Mouse (Mus musculus) midbrain, embryonic 11.5 days (tissue): ENCODE data around the gene Rrp1b. TPM values are rescaled to one million over a fixed set of nuclear protein-coding genes. Genes with fewer than 3 reads are reported as not detected.
"Not testable (repeated sequence)": the region's sequence is repeated elsewhere in the genome, so short reads cannot be mapped to it uniquely, and the experiment has no call there.

ENCODE experiments used
- ATAC-seq: fragments of 200-750 bp; cut with Nextera tagmentation; 2 replicates; pipeline ENCODE4 v1.8.0; 2017; ENCODE audit warnings: moderate TSS enrichment, moderate library complexity; ENCODE audit not compliant: low FRiP score
- DNase-seq: peaks from one replicate; pipeline ENCODE4 v3.0.0; 2015; ENCODE audit warnings: low spot score; ENCODE audit errors: missing footprints
- H3K27ac ChIP-seq: fragments of 300-500 bp; sonication (generic); 2 replicates; pipeline ENCODE4 v1.5.1; 2014; ENCODE audit warnings: low read depth, low read length
- H3K27me3 ChIP-seq: fragments of 300-500 bp; sonication (generic); 2 replicates; pipeline ENCODE4 v1.6.1; 2014; ENCODE audit warnings: mild to moderate bottlenecking, low read length, moderate library complexity, mixed read lengths; ENCODE audit not compliant: control insufficient read depth, insufficient read depth
- H3K36me3 ChIP-seq: fragments of 300-500 bp; sonication (generic); 2 replicates; pipeline ENCODE4 v1.6.1; 2014; ENCODE audit warnings: mild to moderate bottlenecking, low read length, moderate library complexity, mixed read lengths; ENCODE audit not compliant: control insufficient read depth, insufficient read depth
- H3K4me1 ChIP-seq: fragments of 300-500 bp; sonication (generic); 2 replicates; pipeline ENCODE4 v1.6.1; 2014; ENCODE audit warnings: low read length; ENCODE audit not compliant: control insufficient read depth, insufficient read depth
- H3K4me2 ChIP-seq: fragments of 300-500 bp; sonication (generic); 2 replicates; pipeline ENCODE4 v1.6.1; 2014; ENCODE audit warnings: mild to moderate bottlenecking, moderate library complexity
- H3K4me3 ChIP-seq: fragments of 300-500 bp; sonication (generic); 2 replicates; pipeline ENCODE4 v1.5.1; 2014; ENCODE audit warnings: low read depth, low read length
- H3K9ac ChIP-seq: fragments of 300-500 bp; sonication (generic); 2 replicates; pipeline ENCODE4 v1.6.1; 2014; ENCODE audit warnings: low read length
- H3K9me3 ChIP-seq: fragments of 300-500 bp; sonication (generic); 2 replicates; pipeline ENCODE4 v1.6.1; 2016; ENCODE audit warnings: low read length; ENCODE audit not compliant: control insufficient read depth
- WGBS: fragments of 180-500 bp; shearing (Covaris S2); extraction: QIAGEN DNeasy Blood & Tissue Kit; methylation state at CpG from one replicate; pipeline ENCODE4 v1.1.7; 2014; 5-methylcytosine and 5-hydroxymethylcytosine counted together
- polyA plus RNA-seq: library from polyadenylated mRNA; unstranded; fragments of >200 nt; fragmentation: Nextera tagmentation; extraction: Ambion mirVana; gene quantifications from 2 replicates; pipeline ENCODE4 v1.2.1, GENCODE M21; 2014

The Rrp1b gene
- polyA plus RNA-seq, 1 experiment from 2014 or later, result 51.2 TPM

DNA sequence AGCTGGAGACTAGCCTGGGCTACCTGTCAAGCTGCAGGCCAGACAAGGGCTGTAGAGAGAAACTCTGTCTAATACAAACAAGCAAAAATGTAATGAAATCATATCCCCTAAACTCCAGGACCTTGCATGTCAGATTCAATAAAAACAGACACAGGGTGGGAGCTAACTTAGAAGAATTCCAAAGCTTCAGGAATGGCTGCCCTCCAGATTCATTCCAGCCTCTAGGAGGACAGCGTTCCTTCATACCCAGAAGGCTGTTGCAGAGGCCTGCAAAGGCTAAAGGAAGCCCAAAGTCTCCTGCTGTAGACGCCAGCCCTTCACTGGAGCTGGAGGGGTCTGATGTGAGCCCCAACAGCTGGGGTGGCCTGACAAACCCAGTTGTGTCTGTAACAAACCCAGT lies 70.5 kb downstream of the Rrp1b start:
- ATAC-seq (no peak), DNase-seq (no peak)
- H3K4me1 ChIP-seq, result no peaks in the 10 kb centered on the region
- H3K27me3 ChIP-seq, result no peaks in the 10 kb centered on the region
- no peak overlapping the region for H3K27ac ChIP-seq
- H3K36me3 ChIP-seq, result no peaks in the 10 kb centered on the region
- WGBS, result 81% methylated on average over 2 of the region's 2 CpGs
- no peak overlapping the region for H3K9ac ChIP-seq
- H3K4me3 ChIP-seq, result no peak overlapping the region
- no peak overlapping the region for H3K4me2 ChIP-seq
- H3K9me3 ChIP-seq, result no peaks in the 10 kb centered on the region

DNA sequence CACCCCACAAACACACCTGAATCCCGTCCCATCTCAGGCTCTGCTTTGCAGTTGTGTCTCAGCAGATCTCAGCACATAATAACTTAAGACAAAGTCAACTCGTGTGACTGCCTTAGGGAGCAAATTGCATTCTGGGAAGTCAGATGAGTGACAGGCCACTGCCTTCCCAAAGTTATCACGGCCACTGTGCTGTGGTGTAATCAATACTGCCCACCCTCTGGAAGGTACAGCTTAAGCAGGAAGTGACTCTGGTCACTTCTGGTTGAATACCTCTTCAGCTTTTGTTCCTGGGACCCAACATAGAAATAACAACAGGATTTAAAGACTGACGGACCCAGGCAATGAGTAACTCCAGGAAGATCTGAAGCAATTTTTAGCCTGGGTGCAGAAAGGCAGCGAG lies 72.0 kb downstream of the Rrp1b start:
- Histone ChIP-seq H3K27me3 (peaks cover 1% of the 10 kb centered on the region; the same call in 1 of the 2 replicates), H3K27ac (no peak overlapping the region), H3K4me2 (no peak overlapping the region), H3K4me3 (no peak overlapping the region), H3K9me3 (no peaks in the 10 kb centered on the region), H3K36me3 (no peaks in the 10 kb centered on the region), H3K4me1 (no peaks in the 10 kb centered on the region), H3K9ac (no peak overlapping the region)
- 68% methylated on average over 5 of the region's 5 CpGs for WGBS
- no peak for ATAC-seq
- no peak for DNase-seq

DNA sequence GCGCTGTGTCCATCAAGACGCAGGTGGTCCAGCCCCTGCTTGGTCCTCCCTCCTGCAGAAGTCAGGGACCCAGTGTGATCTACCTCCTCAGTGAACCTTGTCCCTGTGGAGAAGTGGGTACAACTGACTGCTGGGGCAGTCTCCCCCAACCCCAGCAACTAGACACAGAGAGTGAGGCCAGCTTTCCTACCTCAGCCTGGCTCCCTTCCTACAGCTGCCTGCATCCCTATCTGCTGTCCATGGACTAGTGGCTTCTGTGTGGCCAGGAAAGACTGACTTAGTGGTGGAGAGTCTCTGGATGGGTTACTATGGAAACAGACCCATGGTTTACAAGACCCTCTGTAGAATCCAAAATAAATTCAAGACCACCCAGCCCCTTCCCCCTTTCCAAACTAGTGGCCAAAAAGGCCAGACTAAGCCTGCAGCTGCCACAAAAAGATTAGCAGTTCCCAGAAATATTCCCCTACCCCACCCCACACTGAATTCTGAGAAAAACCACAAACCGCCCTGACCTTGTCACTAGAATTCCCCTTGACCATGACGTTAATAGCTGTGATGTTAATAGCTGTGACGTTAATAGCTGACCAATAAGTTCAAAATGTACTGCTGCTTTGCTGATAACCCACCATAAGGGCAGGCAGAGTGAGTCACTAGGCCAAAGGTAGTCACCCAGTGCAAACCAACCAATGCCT lies 72.6 kb downstream of the Rrp1b start:
- not testable (repeated sequence) for H3K9ac ChIP-seq, H3K27ac ChIP-seq, H3K9me3 ChIP-seq, ATAC-seq, H3K4me2 ChIP-seq, H3K4me1 ChIP-seq, H3K36me3 ChIP-seq, H3K4me3 ChIP-seq, H3K27me3 ChIP-seq, DNase-seq
- 82% methylated on average over 5 of the region's 5 CpGs for WGBS

DNA sequence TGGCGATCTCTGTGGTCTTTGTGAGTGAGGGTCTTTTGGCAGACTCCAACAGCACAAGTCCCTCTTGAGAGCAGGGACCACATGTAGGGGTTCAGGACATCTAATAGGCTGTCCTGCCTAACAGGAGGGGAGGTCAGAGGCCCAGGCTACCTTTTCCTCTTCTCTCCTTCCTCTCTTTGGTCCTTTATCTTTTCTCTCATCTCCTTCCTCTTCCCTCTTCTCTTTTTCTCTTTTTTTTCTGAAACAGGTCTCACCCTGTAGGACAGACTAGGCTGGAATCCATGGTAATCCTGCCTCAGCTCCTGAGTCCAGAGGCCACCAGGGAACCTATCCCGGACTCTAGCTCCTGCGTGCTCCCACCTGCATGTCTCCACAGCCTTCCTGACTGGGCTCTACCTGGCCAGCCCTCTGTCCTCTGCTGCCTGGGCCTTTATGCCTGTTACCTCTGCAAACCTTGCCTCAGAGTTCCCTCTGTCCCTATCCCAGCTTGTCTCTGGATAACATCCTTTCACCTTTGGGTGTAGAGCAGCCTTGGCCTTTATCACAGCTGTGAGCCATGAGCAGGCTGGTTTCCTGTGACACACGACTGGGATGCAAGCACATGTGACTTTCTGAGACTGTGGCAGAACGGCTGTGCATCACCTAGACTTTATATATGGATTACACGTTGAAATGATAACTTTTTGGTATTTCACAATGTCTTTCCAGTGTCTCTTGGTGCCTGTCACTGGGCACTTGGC lies 73.5 kb downstream of the Rrp1b start:
- Histone ChIP-seq H3K27me3 (peaks cover 12% of the 10 kb centered on the region; the same call in 1 of the 2 replicates), H3K4me1 (peaks cover 8% of the 10 kb centered on the region), H3K27ac (no peak overlapping the region), H3K4me3 (no peak overlapping the region), H3K36me3 (no peaks in the 10 kb centered on the region), H3K9me3 (no peaks in the 10 kb centered on the region), H3K9ac (no peak overlapping the region), H3K4me2 (no peak overlapping the region)
- WGBS, result 79% methylated on average over 6 of the region's 6 CpGs
- no peak for DNase-seq
- ATAC-seq, result no peak

DNA sequence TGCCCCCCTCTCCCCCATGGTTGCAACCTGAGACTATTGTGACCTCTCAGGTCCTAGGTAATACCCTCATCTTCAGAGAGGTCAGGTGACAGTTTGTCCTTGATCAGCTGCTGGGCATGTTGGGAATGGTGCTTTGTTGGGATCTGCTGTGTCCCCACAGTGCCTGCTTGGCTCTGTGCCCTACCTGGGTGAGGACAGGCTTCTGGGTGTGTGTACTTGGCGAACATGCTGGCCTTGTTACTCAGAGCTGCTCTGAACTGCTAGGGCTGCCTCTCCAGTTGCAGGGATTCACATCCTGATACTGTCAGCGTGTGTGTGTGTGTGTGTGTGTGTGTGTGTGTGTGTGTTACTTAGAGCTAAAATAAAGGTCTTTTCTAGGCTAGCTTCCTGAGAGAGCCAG lies 74.5 kb downstream of the Rrp1b start:
- H3K4me3 ChIP-seq, result no peak overlapping the region
- ATAC-seq (no peak), DNase-seq (no peak)
- H3K27me3 ChIP-seq, result peaks cover 12% of the 10 kb centered on the region; the same call in 1 of the 2 replicates
- no peaks in the 10 kb centered on the region for H3K36me3 ChIP-seq
- H3K9ac ChIP-seq, result no peak overlapping the region
- peaks cover 8% of the 10 kb centered on the region for H3K4me1 ChIP-seq
- no peaks in the 10 kb centered on the region for H3K9me3 ChIP-seq
- no peak overlapping the region for H3K4me2 ChIP-seq
- 75% methylated on average over 2 of the region's 2 CpGs for WGBS
- no peak overlapping the region for H3K27ac ChIP-seq

DNA sequence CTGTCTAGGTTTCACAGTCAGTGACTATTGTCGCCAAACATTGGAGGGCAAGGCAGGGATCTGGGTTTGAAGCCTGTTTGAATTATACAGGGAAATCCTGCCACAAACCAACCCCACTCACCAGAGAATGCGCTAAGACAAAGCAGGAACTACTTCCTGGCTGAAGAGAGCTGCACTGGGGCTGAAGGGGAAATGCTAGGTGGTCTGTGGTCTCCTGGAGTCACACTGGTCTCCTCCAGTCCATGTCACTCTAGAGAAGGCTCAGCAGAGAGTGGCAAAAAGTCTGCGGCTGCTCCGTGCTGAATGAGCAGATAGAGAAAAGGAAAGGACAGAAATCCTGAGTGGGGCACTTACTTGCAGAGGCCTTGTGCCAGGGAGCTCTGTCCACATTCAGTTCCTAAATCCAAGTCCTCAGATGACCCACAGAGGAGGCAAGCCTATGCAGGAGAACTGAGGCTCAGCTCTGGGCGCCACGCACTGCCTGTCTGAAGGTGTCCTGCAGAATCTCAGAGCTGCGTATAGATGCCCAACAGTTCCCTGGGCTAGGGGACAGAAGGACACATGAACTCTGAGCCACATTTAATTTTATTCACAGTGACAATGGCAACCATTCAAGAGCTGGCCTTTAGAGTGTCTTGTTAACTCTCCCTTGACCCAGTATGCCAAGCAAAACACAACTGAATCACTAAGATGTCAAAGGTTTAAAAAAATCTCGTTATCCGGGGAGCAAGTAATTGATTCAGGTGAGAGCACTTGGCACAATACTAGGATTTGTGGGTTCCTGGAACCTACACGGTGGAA lies 75.3 kb downstream of the Rrp1b start:
- no peaks in the 10 kb centered on the region for H3K36me3 ChIP-seq
- WGBS, result 79% methylated on average over 10 of the region's 10 CpGs
- peaks cover 12% of the 10 kb centered on the region; the same call in 1 of the 2 replicates for H3K27me3 ChIP-seq
- no peak for ATAC-seq
- no peak overlapping the region for H3K9ac ChIP-seq
- no peaks in the 10 kb centered on the region for H3K9me3 ChIP-seq
- H3K4me2 ChIP-seq, result no peak overlapping the region
- H3K4me1 ChIP-seq, result peaks cover 8% of the 10 kb centered on the region
- no peak overlapping the region for H3K27ac ChIP-seq
- no peak overlapping the region for H3K4me3 ChIP-seq
- DNase-seq, result no peak

Other genes with a start within 250 kb of the Rrp1b start
- 8.9 and 14.0 TPM in 2 replicates for gene Sik1, start 180.3 kb upstream of the Rrp1b start, polyA plus RNA-seq
- 0.57 and 0.60 TPM in 2 replicates for gene Hsf2bp, start 249 bp downstream of the Rrp1b start, polyA plus RNA-seq
- gene Notch3, start 130.8 kb downstream of the Rrp1b start, polyA plus RNA-seq, result 21.4 and 21.9 TPM in 2 replicates
- 0.07 and 0.12 TPM in 2 replicates for gene Ephx3, start 153.4 kb downstream of the Rrp1b start, polyA plus RNA-seq
- 82.8 and 97.9 TPM in 2 replicates for gene Brd4, start 248.6 kb downstream of the Rrp1b start, polyA plus RNA-seq